Mouse (Mus musculus): ENCODE measurements around the gene Ctc1. TPM values are rescaled to one million over a fixed set of nuclear protein-coding genes. Genes with fewer than 3 reads are reported as not detected.
"Not testable (repeated sequence)": the region's sequence is repeated elsewhere in the genome, so short reads cannot be mapped to it uniquely, and the experiment has no call there.

The Ctc1 gene
- polyA plus RNA-seq, 1 experiment from 2014 or later = 94.0 TPM

- Histone ChIP-seq H3K9ac (ENCODE audit: low read length) (no peak overlapping the region), H3K27ac (ENCODE audit: low read depth, low read length) (no peak overlapping the region), H3K4me3 (ENCODE audit: low read depth, low read length) (no peak overlapping the region), H3K27me3 (ENCODE audit: control insufficient read depth, insufficient read depth, low read length) (no peaks in the 10 kb centered on the region), H3K4me2 (ENCODE audit: low read depth, low read length, severe bottlenecking) (no peak overlapping the region), H3K4me1 (replicated peaks; ENCODE audit: control insufficient read depth, insufficient read depth, low read length) (no peaks in the 10 kb centered on the region), H3K9me3 (ENCODE audit: control insufficient read depth, low read length) (no peaks in the 10 kb centered on the region), H3K36me3 (ENCODE audit: control insufficient read depth, insufficient read depth, low read length) (peaks cover 34% of the 10 kb centered on the region)
- no peak for ATAC-seq (replicated peaks; ENCODE audit: low FRiP score)
- no peak for DNase-seq (ENCODE audit: low spot score)
- 94% methylated on average over 4 of the region's 4 CpGs for WGBS
These were observed 18.6 kb upstream of the Ctc1 start for GRCm38 (mm10) chr11:68997080-68997479.

GRCm38 (mm10) chr11:69002782-69003181 lies 12.9 kb upstream of the Ctc1 start:
- not testable (repeated sequence) for ATAC-seq (replicated peaks; ENCODE audit: low FRiP score)
- WGBS = 94% methylated on average over 4 of the region's 4 CpGs
- peaks cover 17% of the 10 kb centered on the region; the same call in 1 of the 2 replicates for H3K36me3 ChIP-seq (ENCODE audit: control insufficient read depth, insufficient read depth, low read length)

GRCm38 (mm10) chr11:69003592-69003991 lies 12.1 kb upstream of the Ctc1 start:
- H3K4me2 ChIP-seq (ENCODE audit: low read depth, low read length, severe bottlenecking) = no peak overlapping the region
- H3K4me1 ChIP-seq (replicated peaks; ENCODE audit: control insufficient read depth, insufficient read depth, low read length) = peaks cover 4% of the 10 kb centered on the region; the same call in 1 of the 2 replicates
- ATAC-seq (replicated peaks; ENCODE audit: low FRiP score) = no peak
- H3K27me3 ChIP-seq (ENCODE audit: control insufficient read depth, insufficient read depth, low read length) = no peaks in the 10 kb centered on the region
- DNase-seq (ENCODE audit: low spot score) = no peak
- peaks cover 14% of the 10 kb centered on the region; the same call in 1 of the 2 replicates for H3K36me3 ChIP-seq (ENCODE audit: control insufficient read depth, insufficient read depth, low read length)
- no peaks in the 10 kb centered on the region for H3K9me3 ChIP-seq (ENCODE audit: control insufficient read depth, low read length)
- no peak overlapping the region for H3K9ac ChIP-seq (ENCODE audit: low read length)
- H3K27ac ChIP-seq (ENCODE audit: low read depth, low read length) = no peak overlapping the region
- WGBS = 64% methylated on average over 4 of the region's 4 CpGs
- H3K4me3 ChIP-seq (ENCODE audit: low read depth, low read length) = no peak overlapping the region

More at GRCm38 (mm10) chr11:69002782-69003181, 12.9 kb upstream of the Ctc1 start:
- not testable (repeated sequence) for H3K4me2 ChIP-seq (ENCODE audit: low read depth, low read length, severe bottlenecking); H3K9ac ChIP-seq (ENCODE audit: low read length); H3K4me3 ChIP-seq (ENCODE audit: low read depth, low read length); H3K4me1 ChIP-seq (replicated peaks; ENCODE audit: control insufficient read depth, insufficient read depth, low read length); DNase-seq (ENCODE audit: low spot score); H3K9me3 ChIP-seq (ENCODE audit: control insufficient read depth, low read length); H3K27me3 ChIP-seq (ENCODE audit: control insufficient read depth, insufficient read depth, low read length); H3K27ac ChIP-seq (ENCODE audit: low read depth, low read length)

DNA sequence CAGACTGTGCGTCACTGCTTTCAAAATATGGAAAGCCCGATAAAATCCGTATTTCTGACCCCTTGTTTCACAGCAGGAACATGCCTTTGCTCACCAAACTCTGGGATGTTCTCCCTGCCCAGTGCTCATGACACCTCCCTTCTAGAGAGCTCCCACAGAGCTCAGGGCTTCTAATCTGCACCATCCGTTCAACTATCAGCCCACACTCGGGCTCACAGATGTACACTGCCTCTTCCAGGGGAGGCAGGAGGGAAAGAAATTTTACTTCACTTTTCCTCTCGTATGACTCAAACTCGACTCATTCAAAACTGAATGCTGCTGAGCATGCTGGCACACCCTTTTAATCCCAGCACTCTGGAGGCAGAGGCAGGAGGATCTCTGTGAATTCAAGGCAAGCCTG lies 10.5 kb upstream of the Ctc1 start:
- peaks cover 4% of the 10 kb centered on the region; the same call in 1 of the 2 replicates for H3K4me1 ChIP-seq (replicated peaks; ENCODE audit: control insufficient read depth, insufficient read depth, low read length)
- no peaks in the 10 kb centered on the region for H3K9me3 ChIP-seq (ENCODE audit: control insufficient read depth, low read length)
- no peak overlapping the region for H3K4me3 ChIP-seq (ENCODE audit: low read depth, low read length)
- no peak for ATAC-seq (replicated peaks; ENCODE audit: low FRiP score)
- no peak overlapping the region for H3K27ac ChIP-seq (ENCODE audit: low read depth, low read length)
- WGBS = 91% methylated on average over 7 of the region's 7 CpGs
- no peak for DNase-seq (ENCODE audit: low spot score)
- H3K36me3 ChIP-seq (ENCODE audit: control insufficient read depth, insufficient read depth, low read length) = peaks cover 8% of the 10 kb centered on the region; the same call in 1 of the 2 replicates
- no peak overlapping the region for H3K4me2 ChIP-seq (ENCODE audit: low read depth, low read length, severe bottlenecking)
- H3K9ac ChIP-seq (ENCODE audit: low read length) = no peak overlapping the region
- no peaks in the 10 kb centered on the region for H3K27me3 ChIP-seq (ENCODE audit: control insufficient read depth, insufficient read depth, low read length)

- H3K36me3 ChIP-seq (ENCODE audit: control insufficient read depth, insufficient read depth, low read length); DNase-seq (ENCODE audit: low spot score); H3K9ac ChIP-seq (ENCODE audit: low read length); H3K4me3 ChIP-seq (ENCODE audit: low read depth, low read length); H3K4me1 ChIP-seq (replicated peaks; ENCODE audit: control insufficient read depth, insufficient read depth, low read length); H3K27me3 ChIP-seq (ENCODE audit: control insufficient read depth, insufficient read depth, low read length); ATAC-seq (replicated peaks; ENCODE audit: low FRiP score); H3K27ac ChIP-seq (ENCODE audit: low read depth, low read length); H3K9me3 ChIP-seq (ENCODE audit: control insufficient read depth, low read length); H3K4me2 ChIP-seq (ENCODE audit: low read depth, low read length, severe bottlenecking): not testable (repeated sequence)
These were observed 9.1 kb upstream of the Ctc1 start for GRCm38 (mm10) chr11:69006575-69006974.

DNA sequence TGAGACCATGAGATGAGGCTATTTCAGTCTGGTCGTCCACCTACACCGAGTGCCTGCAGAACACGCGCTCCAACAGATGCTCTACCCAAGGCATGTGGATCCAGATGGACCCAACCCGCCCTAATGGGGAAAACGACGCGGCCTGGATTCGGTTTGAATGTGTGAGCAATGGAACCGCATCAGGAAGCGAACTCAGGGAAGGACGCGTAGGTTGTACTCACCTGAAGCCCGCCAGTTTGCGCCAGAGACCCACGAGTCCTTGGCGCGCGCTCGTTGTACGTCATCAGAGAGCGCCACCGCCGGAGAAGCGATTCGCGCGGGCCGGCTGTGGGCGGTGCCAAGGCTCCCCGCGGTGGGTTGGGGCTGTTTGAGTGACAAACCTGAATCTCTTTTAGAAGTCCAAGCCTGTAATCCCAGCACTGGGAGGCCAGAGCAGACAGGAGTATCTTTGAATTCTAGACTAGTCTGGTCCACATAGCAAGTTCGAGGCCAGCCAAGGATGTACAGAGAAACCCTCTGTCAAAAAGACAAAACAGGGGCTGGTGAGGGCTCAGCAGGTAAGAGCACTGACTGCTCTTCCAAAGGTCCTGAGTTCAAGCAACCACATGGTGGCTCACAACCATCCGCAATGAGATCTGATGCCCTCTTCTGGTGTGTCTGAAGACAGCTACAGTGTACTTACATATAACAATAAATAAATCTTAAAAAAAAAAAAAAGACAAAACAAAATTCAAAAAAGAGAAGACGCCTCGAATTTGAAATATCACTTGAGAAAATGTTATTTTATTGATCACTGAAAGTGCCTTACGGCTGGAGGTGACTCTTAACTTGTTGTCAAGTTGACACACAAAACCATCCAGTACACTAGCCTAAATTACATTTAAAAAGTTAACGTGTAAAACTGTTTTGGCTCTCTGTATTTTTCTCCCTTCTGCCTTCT lies 7.3 kb upstream of the Ctc1 start, which contains the start of gene Pfas:
TSS of gene Pfas (minus strand) at position 279 of the 940 bp plus-strand sequence.
- Histone ChIP-seq H3K9me3 (ENCODE audit: control insufficient read depth, low read length) (no peaks in the 10 kb centered on the region), H3K36me3 (ENCODE audit: control insufficient read depth, insufficient read depth, low read length) (no peaks in the 10 kb centered on the region), H3K4me3 (ENCODE audit: low read depth, low read length) (peak within 1 kb of the TSS; percentile 66), H3K4me1 (replicated peaks; ENCODE audit: control insufficient read depth, insufficient read depth, low read length) (peaks cover 5% of the 10 kb centered on the region; the same call in 1 of the 2 replicates), H3K27me3 (ENCODE audit: control insufficient read depth, insufficient read depth, low read length) (no peaks in the 10 kb centered on the region), H3K9ac (ENCODE audit: low read length) (peak within 1 kb of the TSS; percentile 79), H3K27ac (ENCODE audit: low read depth, low read length) (no peak within 1 kb of the TSS), H3K4me2 (ENCODE audit: low read depth, low read length, severe bottlenecking) (peak within 1 kb of the TSS; percentile 58)
- ATAC-seq (replicated peaks; ENCODE audit: low FRiP score) = peak; percentile 80
- DNase-seq (ENCODE audit: low spot score) = peak; percentile 98
- 10% methylated on average over 38 of the region's 38 CpGs for WGBS

GRCm38 (mm10) chr11:69009508-69009907 lies 6.2 kb upstream of the Ctc1 start:
- 86% methylated on average over 1 of the region's 1 CpGs for WGBS

GRCm38 (mm10) chr11:69010400-69011323 lies 5.0 kb upstream of the Ctc1 start:
- no peak for DNase-seq (ENCODE audit: low spot score)
- H3K27ac ChIP-seq (ENCODE audit: low read depth, low read length) = no peak overlapping the region
- 89% methylated on average over 15 of the region's 15 CpGs for WGBS

More at GRCm38 (mm10) chr11:69009508-69009907, 6.2 kb upstream of the Ctc1 start:
- H3K36me3 ChIP-seq (ENCODE audit: control insufficient read depth, insufficient read depth, low read length) = no peaks in the 10 kb centered on the region
- H3K9ac ChIP-seq (ENCODE audit: low read length) = no peak overlapping the region
- H3K27me3 ChIP-seq (ENCODE audit: control insufficient read depth, insufficient read depth, low read length) = no peaks in the 10 kb centered on the region
- no peak overlapping the region for H3K4me2 ChIP-seq (ENCODE audit: low read depth, low read length, severe bottlenecking)
- H3K4me3 ChIP-seq (ENCODE audit: low read depth, low read length) = no peak overlapping the region
- no peak overlapping the region for H3K27ac ChIP-seq (ENCODE audit: low read depth, low read length)
- no peak for DNase-seq (ENCODE audit: low spot score)
- ATAC-seq (replicated peaks; ENCODE audit: low FRiP score) = no peak
- H3K4me1 ChIP-seq (replicated peaks; ENCODE audit: control insufficient read depth, insufficient read depth, low read length) = peaks cover 5% of the 10 kb centered on the region; the same call in 1 of the 2 replicates
- H3K9me3 ChIP-seq (ENCODE audit: control insufficient read depth, low read length) = no peaks in the 10 kb centered on the region

More at GRCm38 (mm10) chr11:69010400-69011323, 5.0 kb upstream of the Ctc1 start:
- Histone ChIP-seq H3K27me3 (ENCODE audit: control insufficient read depth, insufficient read depth, low read length) (no peaks in the 10 kb centered on the region), H3K36me3 (ENCODE audit: control insufficient read depth, insufficient read depth, low read length) (no peaks in the 10 kb centered on the region), H3K4me3 (ENCODE audit: low read depth, low read length) (peak overlapping the region; percentile 57; the same call in 1 of the 2 replicates), H3K9me3 (ENCODE audit: control insufficient read depth, low read length) (no peaks in the 10 kb centered on the region), H3K4me2 (ENCODE audit: low read depth, low read length, severe bottlenecking) (no peak overlapping the region), H3K9ac (ENCODE audit: low read length) (no peak overlapping the region), H3K4me1 (replicated peaks; ENCODE audit: control insufficient read depth, insufficient read depth, low read length) (peaks cover 5% of the 10 kb centered on the region; the same call in 1 of the 2 replicates)
- no peak for ATAC-seq (replicated peaks; ENCODE audit: low FRiP score)

All from forebrain, embryonic 11.5 days (tissue).